Mouse (Mus musculus): Measurements from ENCODE around the gene Bloc1s6.
A peak's percentile ranks its signal among the peaks of the same experiment; 100 is the strongest.

The Bloc1s6 gene

GRCm38 (mm10) chr2:122737894-122738830 lies at the start of gene Bloc1s6:
Gene Bloc1s6, plus strand, starts transcription at chr2:122738503.
- DNase-seq (ENCODE audit: low spot score) = peak; percentile 86

- DNase-seq (ENCODE audit: low spot score) = no peak
These were observed 40.8 kb upstream of the Bloc1s6 start for GRCm38 (mm10) chr2:122697526-122697925.

- DNase-seq (ENCODE audit: low spot score) = no peak
These were observed 37.3 kb upstream of the Bloc1s6 start for GRCm38 (mm10) chr2:122701012-122701411.

- DNase-seq (ENCODE audit: low spot score) = no peak
These were observed 36.5 kb upstream of the Bloc1s6 start for GRCm38 (mm10) chr2:122701871-122702180.

- no peak for DNase-seq (ENCODE audit: low spot score)
These were observed 35.9 kb upstream of the Bloc1s6 start, which contains the start of gene Slc30a4 for GRCm38 (mm10) chr2:122702181-122703036. Gene Slc30a4, minus strand, starts transcription at chr2:122702663.

- DNase-seq (ENCODE audit: low spot score) = no peak
These were observed 33.7 kb upstream of the Bloc1s6 start for GRCm38 (mm10) chr2:122704572-122704971.

- DNase-seq (ENCODE audit: low spot score) = no peak
These were observed 30.2 kb upstream of the Bloc1s6 start for GRCm38 (mm10) chr2:122708080-122708479.

- DNase-seq (ENCODE audit: low spot score) = no peak
These were observed 29.1 kb upstream of the Bloc1s6 start for GRCm38 (mm10) chr2:122709156-122709555.

GRCm38 (mm10) chr2:122711911-122712310 lies 26.4 kb upstream of the Bloc1s6 start:
- no peak for DNase-seq (ENCODE audit: low spot score)

GRCm38 (mm10) chr2:122712848-122713247 lies 25.5 kb upstream of the Bloc1s6 start:
- DNase-seq (ENCODE audit: low spot score) = no peak

GRCm38 (mm10) chr2:122715148-122715692 lies 23.1 kb upstream of the Bloc1s6 start:
- DNase-seq (ENCODE audit: low spot score) = no peak

GRCm38 (mm10) chr2:122716301-122716842 lies 21.9 kb upstream of the Bloc1s6 start:
- DNase-seq (ENCODE audit: low spot score) = no peak

- no peak for DNase-seq (ENCODE audit: low spot score)
These were observed 19.1 kb upstream of the Bloc1s6 start for GRCm38 (mm10) chr2:122719232-122719631.

- no peak for DNase-seq (ENCODE audit: low spot score)
These were observed 17.7 kb upstream of the Bloc1s6 start for GRCm38 (mm10) chr2:122720564-122720963.

- peak; percentile 20 for DNase-seq (ENCODE audit: low spot score)
These were observed 12.7 kb upstream of the Bloc1s6 start for GRCm38 (mm10) chr2:122725604-122726003.

GRCm38 (mm10) chr2:122731456-122731855 lies 6.8 kb upstream of the Bloc1s6 start:
- DNase-seq (ENCODE audit: low spot score) = no peak

GRCm38 (mm10) chr2:122739023-122739422 lies 720 bp downstream of the Bloc1s6 start:
- peak; percentile 15 for DNase-seq (ENCODE audit: low spot score)

- no peak for DNase-seq (ENCODE audit: low spot score)
These were observed 8.2 kb downstream of the Bloc1s6 start for GRCm38 (mm10) chr2:122746461-122746860.

- peak; percentile 35 for DNase-seq (ENCODE audit: low spot score)
These were observed 15.5 kb downstream of the Bloc1s6 start for GRCm38 (mm10) chr2:122753739-122754343.

GRCm38 (mm10) chr2:122759791-122760190 lies 21.5 kb downstream of the Bloc1s6 start:
- DNase-seq (ENCODE audit: low spot score) = no peak

GRCm38 (mm10) chr2:122762991-122763390 lies 24.7 kb downstream of the Bloc1s6 start:
- DNase-seq (ENCODE audit: low spot score) = no peak

GRCm38 (mm10) chr2:122764526-122764925 lies 26.2 kb downstream of the Bloc1s6 start:
- DNase-seq (ENCODE audit: low spot score) = no peak
